Mouse (Mus musculus) E14TG2a.4 (cell line): ENCODE measurements at regions not wholly inside any gene's neighbourhood (a gene's known extent, or its start where the extent isn't known, plus 50 kb on each side); places are given as distances from the start of the nearest gene placed in this dataset.

Source experiments
- CTCF ChIP-seq: conservative IDR thresholded peaks from 2 replicates; pipeline ENCODE4 v1.5.1; 2014; ENCODE audit warnings: low read length
- POU5F1 ChIP-seq: IDR thresholded peaks from 2 replicates; pipeline ENCODE4 v1.6.1; 2014; ENCODE audit warnings: low read length, borderline replicate concordance

GRCm38 (mm10) chr5:91826636-91827035 is 136.2 kb downstream of the Rchy1 start:
- TF ChIP-seq POU5F1 = no peak
- TF ChIP-seq CTCF = no peak
